Mouse (Mus musculus): ENCODE data around the gene Acad11. TPM values are rescaled to one million over a fixed set of nuclear protein-coding genes. Genes with fewer than 3 reads are reported as not detected.

Gene Acad11
- total RNA-seq, 2 experiments from 2014 or later: 13.1 to 13.2 TPM

DNA sequence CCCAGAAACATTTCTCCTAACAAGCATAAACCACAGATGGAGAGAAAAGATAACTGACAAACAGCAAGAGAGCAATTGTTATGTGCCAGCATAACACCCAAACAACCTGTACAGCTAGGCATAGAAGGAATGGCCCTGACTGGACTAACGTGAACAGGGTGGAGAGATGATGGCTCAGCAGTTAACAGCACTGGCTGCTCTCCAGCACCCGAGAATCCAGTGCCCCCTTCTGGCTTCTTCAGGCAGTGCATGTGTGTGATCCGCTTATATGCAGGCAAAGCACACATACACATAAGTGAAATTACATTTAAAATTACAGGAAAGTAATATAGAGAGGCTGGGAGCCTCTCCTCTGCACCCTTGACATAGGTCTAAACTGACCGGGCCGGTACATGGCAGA, 16.2 kb downstream of the Acad11 start:
- peak; percentile 91 for ATAC-seq (ENCODE audit: poor library complexity, severe bottlenecking)

DNA sequence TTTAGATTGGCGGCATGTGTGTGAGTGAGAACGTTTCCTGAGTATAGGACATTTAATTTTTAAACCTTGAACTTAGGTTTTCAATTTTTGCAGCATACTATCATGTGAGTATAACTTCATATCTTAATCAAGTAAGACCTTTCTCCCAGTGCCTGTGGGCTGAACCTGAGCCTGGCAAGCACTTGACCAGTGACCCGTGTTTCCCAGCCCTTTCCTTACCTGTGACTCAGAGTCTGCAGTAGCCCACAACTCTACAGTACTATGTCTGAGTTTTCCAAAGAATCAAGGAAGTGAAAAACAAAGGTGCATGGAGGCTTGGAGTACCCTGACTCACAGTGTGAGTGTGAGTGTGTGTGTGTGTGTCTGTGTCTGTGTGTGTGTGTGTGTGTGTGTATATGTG, 16.9 kb downstream of the Acad11 start:
- no peak for ATAC-seq (ENCODE audit: poor library complexity, severe bottlenecking)

DNA sequence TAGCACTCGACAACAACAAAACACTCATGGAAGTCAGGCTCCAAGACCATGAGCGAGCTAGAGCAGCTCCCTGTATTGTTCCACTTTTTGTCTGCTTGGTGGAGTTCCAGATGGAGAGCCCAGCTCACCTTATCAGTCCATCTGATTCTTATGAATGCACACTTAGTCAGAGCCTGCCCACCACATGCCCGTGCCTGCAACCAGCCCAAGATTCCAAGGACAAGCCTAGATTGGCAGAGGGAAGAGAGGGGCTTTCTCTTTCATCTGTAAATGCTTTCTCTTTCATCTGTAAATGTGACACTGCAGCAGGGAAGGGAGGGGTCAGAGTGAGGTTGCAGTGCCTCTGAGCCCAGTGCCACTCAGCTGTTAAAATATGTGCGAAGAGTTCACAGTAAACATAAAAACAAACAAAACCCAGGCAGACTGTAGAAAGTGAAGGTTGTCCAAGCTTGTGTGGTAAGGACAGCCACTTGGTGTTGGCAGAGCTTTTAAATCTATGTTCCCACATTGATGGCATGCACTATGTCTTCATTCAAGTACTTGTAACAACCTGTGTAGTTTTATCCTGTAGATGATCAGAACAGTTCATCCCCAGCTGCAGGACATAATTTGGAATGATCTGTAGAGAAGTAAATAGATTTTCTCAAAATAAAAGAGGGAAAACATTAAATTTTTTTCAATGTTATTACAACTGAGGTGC, 22.7 kb downstream of the Acad11 start:
- ATAC-seq (ENCODE audit: poor library complexity, severe bottlenecking): no peak

DNA sequence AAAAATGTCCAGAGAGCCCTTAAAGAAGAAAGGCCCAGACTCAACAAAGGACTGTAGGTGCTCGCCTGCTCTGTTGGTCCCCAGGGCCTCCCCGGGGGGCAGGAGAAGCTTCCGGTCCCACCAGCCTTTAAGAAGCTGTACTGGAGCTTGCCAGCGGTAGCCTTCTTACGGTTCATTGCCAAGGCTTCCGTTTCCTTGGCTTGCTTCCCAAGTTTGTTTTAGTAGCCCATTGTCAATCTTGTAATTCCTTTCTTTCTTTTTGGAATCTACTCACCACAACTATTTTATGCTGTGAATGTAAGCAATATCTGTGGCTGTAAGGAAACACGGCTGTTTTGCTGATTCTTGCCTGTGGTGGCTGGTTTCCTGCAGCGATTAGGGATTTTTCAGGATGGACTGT, 25.4 kb downstream of the Acad11 start:
- no peak for ATAC-seq (ENCODE audit: poor library complexity, severe bottlenecking)

DNA sequence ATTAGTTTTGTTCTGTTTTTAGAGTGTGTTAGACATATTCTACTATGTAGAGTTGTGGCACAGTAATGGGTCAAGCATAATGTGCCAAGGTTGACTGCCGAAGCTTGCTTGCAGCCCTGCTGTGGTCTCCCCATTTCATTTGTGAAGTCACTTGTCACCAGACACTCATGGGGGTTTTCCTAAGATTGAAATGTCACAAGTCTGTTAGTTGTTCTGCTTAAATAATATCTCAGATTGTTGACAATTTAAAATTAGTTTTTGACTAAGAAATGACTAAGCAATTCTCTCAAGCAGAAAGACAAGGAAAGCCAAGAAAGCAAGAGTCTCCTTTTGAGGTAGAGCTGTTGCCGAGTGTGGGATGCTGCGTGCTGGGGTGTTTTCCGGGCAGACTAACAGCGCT, 29.8 kb downstream of the Acad11 start:
- no peak for ATAC-seq (ENCODE audit: poor library complexity, severe bottlenecking)

DNA sequence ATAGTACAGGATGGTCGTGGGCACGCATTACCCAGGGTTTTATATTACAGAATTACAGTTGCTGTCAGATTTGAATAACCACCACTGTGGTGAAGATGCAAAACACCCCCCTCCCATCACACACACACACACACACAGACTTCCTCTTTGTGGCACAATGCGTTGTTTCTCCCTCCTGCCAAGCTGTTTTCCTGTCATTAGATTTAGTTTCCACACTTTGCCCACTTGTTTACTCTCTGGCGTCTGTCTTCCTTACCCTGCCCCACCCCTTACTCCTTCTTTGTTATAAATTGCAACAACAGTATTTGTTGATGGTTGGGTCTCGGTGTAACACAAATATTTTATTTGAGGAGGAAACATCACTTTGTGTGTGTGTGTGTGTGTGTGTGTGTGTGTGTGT, 35.1 kb downstream of the Acad11 start:
- peak; percentile 33; the same call in 1 of the 2 replicates for ATAC-seq (ENCODE audit: poor library complexity, severe bottlenecking)

DNA sequence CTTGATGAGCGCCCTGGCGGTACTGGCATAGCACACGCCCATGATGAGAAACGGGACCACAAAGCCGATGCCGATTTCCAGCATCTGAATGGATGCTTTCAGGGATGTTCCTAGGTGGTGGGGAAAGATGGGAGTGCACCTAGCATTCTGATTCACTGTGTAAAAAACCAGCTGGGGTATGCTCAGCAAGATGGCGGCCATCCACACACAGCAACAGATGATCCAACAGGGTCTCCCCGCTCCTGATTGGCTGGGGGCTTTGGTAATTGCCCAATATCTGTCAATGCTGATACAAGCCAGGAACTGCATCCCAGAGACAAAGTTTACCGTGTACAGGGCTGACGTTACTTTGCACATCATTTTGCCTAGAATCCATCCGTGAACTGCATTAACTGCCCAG, 35.9 kb downstream of the Acad11 start:
- ATAC-seq (ENCODE audit: poor library complexity, severe bottlenecking): no peak

DNA sequence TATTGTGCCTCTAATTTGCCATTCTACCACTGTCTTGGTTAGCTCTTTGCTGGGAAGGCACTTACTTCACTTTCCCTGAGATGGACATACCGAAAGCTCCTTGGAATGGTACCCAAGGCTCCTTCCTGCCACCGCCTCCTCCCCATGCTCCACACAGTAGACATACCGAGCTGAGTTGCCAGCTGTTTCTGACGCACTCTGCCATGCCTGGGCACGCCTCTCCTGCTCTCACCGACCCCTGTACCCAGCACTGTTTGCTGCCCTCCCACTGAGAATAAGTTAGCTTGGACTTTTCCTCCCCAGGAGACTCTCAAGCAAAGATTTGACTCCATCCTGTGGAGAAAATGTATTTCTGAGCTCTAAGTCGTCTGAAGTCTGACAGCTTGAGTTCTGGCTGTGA, 37.6 kb downstream of the Acad11 start:
- ATAC-seq (ENCODE audit: poor library complexity, severe bottlenecking): no peak

DNA sequence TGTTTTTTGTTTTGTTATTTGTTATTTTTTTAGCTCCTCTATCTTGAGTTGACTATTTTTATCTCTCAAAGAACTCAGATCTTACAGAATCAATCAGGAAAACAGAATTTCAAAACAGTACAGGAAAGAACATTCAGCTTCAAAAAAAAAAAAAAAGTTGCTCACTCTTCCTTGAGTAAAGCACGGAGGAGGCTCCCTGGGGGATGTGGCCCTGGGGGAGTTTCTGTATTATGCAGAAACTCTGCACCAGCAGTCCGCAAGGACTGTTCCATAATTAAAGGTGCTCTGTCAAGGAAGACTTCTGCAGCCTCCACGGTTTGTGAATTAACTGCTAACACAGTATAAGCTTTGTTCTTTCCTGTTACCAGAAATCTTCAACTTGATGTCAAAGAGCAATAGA, 38.3 kb downstream of the Acad11 start:
- ATAC-seq (ENCODE audit: poor library complexity, severe bottlenecking): no peak

DNA sequence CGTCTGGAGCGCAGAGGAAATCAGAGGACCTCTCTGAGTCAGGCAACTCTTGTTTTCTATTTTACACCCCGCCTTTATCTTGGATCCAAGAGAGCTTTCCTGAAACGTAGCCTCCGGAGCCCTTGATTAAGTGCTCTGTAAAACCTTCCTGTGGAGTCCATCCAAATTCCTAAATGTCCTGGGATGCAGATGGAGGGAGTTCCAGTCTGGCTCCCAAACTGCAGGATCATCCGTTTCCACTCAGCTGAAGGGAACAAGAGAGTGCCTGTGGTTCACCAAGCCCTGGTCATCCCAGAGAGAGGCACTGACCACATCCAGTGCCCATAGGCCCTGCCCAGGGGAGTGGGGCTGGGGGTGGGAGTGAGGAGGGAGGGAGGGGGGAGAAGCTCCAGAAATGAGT, 39.1 kb downstream of the Acad11 start:
- ATAC-seq (ENCODE audit: poor library complexity, severe bottlenecking): no peak

DNA sequence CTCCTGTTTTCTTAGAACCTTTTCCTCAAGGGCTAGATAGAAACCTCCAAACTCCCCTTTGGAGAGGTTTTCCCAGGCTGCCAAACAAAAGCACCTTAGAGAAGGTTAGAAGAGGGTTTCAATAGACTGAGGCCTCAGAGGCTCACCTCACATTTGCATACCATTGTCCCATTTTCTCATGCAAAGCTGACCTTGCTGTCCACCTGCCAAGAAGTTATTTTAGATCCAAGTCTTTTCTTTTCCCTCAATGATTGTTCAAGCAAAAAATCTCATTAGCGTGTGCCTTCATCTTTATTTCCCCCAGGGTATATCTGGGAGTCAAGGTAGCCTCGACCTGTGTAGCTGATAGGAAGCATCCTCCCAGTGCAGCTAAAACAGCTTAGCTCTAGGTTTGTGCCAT, 39.7 kb downstream of the Acad11 start:
- ATAC-seq (ENCODE audit: poor library complexity, severe bottlenecking): no peak

DNA sequence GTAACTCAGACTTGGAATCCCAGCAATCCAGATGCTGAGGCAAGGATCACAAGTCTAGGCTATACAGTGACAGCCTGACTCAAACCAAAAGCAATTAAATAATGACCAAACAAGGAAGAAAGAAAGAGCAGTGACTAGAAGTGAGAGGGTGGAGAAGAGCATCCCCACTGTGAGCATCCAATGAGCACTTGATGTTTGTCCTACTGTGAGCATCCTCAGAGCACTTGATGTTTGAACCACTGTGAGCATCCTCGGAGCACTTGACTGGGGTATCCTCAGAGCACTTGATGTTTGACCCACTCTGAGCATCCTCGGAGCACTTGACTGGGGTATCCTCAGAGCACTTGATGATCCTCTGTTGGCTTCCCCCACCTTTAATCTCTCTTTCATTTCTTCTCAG, 41.8 kb downstream of the Acad11 start:
- ATAC-seq (ENCODE audit: poor library complexity, severe bottlenecking): no peak

DNA sequence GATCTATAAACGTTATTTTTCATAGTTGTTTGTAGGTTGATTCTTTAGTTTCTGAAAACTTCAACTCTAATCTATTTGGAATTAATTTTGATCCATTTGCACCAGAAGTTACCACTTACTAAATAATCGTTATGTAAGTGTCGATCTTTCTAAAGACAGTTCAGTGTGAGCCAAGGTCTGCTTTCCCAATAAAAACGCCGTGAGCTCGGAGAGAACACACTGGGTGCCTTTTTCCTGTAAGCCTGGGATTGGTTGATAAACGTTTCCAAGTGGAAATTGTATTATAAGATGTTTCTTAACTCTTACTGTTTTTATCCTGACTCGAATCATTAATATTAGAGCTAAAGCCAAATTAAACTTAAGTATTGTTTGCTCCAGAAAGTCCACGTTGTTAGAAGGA, 43.8 kb downstream of the Acad11 start:
- no peak for ATAC-seq (ENCODE audit: poor library complexity, severe bottlenecking)

DNA sequence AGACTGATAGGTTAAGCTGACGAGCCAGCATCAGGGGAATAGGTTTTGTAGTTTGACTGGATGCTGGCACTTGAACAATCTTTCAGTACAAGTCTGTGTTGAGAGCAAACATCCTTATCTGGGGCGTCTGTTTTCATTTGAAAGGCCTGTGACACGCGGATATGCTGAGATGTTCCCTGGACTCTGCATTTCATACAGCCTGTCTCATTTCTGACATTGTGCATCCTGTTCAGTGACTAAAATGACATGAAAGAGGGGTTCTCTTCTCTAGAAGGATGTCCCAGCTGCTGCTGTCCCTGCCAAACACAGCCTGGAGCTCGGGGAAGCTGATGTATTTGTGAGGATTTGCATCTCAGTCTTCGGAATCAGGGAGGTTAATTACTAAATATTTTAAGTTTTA, 44.3 kb downstream of the Acad11 start:
- ATAC-seq (ENCODE audit: poor library complexity, severe bottlenecking): no peak

DNA sequence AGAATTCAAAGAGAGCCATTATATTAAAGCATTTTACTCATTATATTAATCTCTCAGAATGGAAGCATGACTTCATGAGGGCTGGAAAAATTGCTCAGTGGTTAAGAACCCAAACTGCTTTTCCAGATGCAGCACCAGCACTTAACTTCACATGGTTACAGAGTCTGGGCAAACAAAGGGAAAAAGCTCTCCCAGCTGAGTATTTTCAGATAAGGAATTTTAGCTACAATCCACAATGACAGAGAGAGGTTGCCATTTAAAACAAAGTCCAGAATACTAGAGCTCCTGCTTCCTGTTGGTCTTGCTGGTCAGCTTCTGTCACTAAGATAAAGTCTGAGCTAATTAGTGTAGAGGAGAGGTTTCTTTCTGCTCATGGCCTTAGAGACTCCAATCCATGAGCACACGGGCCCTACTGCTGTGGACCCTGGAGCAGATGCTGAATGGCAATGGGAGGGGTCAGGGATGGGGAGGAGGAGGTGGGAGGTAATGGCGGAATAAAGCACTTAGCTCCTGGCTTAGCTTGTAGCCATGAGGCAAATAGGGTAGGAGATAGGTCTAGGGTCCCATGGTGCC, 45.5 kb downstream of the Acad11 start:
- ATAC-seq (ENCODE audit: poor library complexity, severe bottlenecking): no peak

DNA sequence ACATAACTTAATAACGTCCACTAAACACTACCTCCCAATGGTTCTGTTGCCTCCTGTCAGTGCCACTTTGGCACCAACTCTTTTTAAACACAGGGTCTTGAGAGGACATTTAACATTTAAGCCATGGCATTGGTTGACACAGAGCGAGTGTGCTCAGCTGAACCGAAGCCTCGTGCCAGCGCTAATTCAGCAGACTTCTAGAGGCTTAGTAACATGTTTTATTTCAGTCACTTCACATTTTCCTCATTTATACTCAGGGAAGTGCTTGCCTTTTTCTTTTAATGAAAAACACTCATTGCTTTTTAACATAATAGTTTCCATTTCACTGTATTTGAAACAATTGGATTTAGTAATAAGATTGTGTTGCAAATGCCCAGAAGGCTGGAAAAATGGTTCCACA, 46.0 kb downstream of the Acad11 start:
- no peak for ATAC-seq (ENCODE audit: poor library complexity, severe bottlenecking)

DNA sequence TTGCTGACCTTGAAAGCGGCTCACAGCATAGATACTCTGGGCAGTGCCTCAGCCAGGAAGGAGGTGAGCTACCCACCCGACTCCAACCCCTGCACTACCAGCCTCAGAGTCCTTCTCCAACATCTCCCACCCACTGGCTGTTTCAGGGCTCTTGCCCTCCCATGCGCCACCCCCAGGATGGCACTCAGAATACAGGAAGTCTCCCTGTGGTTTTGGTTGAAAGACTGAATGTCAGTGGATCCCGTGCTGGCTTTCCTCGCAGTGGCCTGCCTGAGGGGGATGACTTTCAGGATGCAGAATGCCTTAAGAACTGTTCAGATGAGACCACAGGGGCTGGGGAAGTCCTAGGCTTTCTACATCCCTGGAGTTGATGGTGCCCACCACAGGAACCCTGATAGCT, 59.9 kb downstream of the Acad11 start:
- 0 out of 2 replicates have a peak, but pooled peaks have one; percentile 33 for ATAC-seq (ENCODE audit: poor library complexity, severe bottlenecking)

DNA sequence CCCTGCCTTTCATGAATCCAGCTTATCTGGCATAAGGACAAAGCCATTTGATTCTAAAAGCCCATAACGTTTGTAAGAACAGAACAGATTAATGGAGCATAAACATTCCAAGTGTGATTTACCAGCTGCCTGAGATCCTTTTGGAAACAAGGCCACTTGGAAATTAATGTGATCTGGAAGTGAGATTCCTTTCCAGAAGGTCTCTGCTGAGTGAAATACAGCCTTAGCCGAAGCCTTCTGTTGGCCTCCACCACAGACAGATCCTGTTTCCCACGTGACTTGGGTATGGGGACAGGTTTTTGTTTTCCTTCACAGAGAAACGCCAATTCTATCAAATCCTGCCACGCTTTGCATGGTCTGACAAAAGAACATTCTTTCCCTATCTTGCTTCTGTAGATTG, 60.4 kb downstream of the Acad11 start:
- no peak for ATAC-seq (ENCODE audit: poor library complexity, severe bottlenecking)

DNA sequence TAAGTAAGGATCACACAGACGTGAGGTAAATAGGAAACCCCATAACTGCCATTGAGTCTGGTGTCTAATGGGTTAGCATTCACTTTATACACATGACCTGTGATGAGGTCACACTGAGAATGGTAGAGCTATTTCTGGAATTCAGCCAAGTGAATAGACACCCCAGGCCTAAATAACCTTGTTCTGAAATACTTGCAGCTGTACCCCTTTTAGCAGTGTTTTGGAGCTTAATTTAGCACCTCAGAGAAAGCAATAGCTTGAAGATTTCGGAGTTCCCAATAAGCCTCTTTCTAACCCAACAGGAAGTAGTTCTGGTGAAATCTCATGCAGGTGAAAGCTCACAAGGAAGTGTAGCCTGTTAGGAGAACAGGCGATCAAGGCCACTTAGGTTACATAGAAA, 63.7 kb downstream of the Acad11 start, which contains the start of gene Ackr4:
Ackr4 (minus strand) TSS at position 101 of the 400 bp plus-strand sequence.
- ATAC-seq (ENCODE audit: poor library complexity, severe bottlenecking): no peak

DNA sequence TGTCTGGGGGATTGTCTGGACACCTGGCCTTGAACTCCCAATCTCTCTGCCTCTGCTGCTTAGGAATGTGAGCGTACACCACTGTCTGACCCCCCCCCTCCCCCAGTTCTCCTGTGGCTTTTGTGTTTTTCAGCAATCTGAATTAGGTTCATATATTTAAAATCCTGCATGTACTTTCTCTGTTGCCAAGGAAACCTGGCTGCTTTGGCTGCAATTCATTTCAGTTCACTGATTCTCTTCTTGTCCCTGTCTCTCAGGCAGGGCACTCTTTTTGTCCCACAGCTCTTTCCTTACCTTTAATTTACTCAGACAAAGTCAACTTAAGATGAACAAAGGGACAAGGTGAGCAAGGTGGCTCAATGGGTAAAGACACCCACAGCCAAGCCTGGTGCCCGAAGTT, 64.9 kb downstream of the Acad11 start:
- no peak for ATAC-seq (ENCODE audit: poor library complexity, severe bottlenecking)

DNA sequence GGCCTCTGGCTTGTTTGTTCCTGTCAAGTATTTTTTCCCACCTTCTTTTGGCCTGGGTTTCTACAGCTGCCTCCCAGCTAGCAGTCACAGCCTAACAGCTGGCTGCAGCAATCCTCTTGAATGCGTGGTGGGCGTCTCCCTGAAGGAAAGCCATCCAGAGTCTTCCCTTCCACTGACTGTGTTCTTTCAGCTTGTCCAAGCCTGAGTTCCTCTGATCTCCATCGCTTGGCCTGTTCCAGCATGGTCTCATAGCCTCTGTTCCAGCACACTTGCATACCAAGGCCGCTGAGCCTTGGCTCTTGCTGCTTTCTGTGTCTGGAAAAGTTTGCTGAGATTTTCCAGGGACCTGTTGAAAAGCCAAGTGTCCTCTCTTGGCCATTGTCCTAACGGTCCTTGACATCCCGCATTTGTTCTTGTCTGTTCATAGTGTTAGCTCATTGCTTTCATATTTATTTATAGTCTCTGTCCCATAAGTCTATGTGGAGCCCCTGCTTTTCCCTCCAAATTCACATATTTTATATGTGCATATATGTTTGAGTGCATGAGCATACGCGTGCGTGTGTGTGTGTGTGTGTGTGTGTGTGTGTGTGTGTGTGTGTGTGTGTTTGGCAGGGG, 67.1 kb downstream of the Acad11 start:
- no peak for ATAC-seq (ENCODE audit: poor library complexity, severe bottlenecking)

DNA sequence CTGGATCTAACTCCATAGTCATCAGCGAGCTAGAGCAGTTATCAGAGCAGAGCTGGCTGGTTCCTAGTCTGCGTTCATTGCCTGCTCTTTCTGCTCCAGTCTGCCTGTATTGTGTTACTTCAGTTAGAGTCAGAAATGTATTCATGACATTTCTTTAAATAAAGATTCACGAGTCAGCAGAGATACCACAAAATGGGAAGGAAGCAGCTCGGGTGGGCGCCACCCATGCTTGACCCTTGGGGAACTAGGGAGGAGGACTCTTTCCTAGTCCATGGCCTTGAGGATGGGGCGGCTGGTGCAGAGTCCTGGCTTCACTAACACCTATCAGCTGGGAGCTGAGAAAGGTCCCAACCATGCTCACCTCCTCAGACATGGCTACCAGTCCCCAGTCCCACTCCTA, 77.2 kb downstream of the Acad11 start:
- peak; percentile 41 for ATAC-seq (ENCODE audit: poor library complexity, severe bottlenecking)

Measured in megakaryocyte, adult 5-6 weeks (primary cell).